Mouse (Mus musculus) frontal cortex, postnatal 25 days (tissue): ENCODE measurements at regions not wholly inside any gene's neighbourhood (a gene's known extent, or its start where the extent isn't known, plus 50 kb on each side); places are given as distances from the start of the nearest gene placed in this dataset.

ENCODE experiments used
- DNase-seq, 2 experiments: peaks; one replicate each; pipeline ENCODE4 v3.0.0; 2022; ENCODE audit warnings: low spot score in 2 of 2

- no peak for DNase-seq
These were observed 228.3 kb upstream of the Gadl1 start for GRCm38 (mm10) chr9:115680703-115681576.

GRCm38 (mm10) chr9:115681841-115682240, 227.4 kb upstream of the Gadl1 start:
- no peak for DNase-seq

DNA sequence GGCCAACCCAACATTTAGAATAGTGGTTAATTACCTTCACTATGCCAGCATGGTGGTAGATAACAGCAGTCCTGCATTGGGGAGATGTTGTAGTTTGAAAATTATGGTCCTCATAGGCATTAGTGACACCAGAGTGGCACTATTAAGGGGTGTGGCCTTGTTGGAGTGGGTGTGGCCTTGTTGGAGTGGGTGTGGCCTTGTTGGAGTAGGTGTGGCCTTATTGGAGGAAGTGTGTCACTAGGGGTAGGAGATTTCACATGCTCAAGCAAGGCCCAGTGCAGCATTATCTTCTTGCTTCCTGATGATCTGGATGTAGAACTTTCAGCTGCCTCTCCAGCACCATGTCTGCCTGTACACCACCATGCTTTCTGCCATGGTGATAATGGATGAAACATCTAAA, 225.3 kb upstream of the Gadl1 start:
- DNase-seq, result no peak

DNA sequence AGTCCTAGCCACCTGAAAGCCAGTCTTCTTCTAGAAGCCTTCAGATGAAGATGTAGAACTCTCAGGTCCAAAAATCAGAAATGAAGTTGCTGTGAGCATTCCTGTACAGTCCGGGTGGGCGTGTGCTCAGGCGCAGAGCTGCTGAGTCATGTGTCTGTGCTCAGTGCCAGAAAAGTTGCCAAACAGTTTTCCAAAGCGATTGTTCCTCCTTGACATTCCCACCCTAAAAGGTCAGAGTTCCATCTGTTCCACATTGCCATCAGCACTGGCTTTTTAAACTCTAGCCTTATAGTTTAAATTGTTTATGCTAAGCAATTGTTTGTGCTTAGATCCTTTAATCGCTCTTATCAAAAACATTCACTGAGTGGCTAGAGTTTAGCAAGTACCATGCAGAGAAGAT, 222.7 kb upstream of the Gadl1 start:
- DNase-seq, result no peak

DNA sequence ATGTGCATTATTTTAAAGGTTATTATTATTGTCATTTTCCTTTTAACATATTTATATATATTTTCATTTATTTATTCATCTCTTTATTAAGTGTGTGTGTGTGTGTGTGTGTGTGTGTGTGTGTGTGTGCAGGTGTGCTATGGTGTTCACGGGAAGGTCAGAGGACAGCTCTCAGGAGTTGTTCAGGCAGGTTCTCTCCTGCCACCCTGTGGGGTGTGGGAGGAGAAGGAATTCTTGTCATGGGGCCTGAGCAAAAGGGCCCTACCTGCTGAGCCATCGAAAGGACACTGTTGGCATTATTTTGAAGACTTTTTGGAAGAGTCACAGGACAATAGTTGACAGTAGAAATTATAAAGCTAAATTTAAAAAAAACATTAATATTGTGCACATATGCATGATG, 216.4 kb upstream of the Gadl1 start:
- no peak for DNase-seq

DNA sequence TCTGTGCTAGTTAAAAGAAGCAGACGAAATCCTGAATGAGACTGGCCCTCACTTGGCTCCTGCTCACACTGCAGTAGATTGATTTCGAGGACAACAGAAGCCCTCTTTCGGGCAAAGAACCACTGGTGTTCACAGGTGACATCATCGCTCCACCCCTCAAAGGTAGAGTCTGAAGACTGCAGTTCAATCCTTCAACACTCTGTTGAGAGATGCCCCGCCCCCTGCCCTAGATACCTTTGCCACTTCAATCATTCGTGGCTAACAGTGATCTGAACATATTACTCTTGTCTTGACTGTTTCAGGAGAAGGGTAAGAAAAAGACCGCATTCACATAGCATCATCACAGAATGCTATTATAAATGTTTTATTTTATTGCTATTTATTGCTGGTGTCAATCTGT, 205.5 kb upstream of the Gadl1 start:
- DNase-seq, result no peak

DNA sequence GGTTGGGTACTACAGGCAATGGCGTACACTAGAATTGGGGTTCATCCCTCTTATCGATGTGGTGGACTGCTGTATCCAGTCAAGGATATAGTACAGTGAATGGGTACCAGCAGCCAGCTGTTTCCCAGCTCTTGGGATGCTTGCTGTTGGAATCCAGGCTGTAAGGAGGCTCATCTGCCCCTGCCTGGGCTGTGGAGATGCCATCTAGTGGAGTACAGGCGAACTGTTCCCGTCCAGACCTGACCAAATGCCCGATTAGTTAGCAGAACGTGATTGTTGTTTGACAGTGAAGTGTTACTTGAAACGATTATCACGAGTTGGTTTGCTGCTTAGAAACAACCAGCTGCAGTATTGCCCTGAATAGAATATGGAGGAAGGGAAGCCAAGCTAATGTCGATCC, 205.0 kb upstream of the Gadl1 start:
- peak; percentile 27 to 30 for DNase-seq

DNA sequence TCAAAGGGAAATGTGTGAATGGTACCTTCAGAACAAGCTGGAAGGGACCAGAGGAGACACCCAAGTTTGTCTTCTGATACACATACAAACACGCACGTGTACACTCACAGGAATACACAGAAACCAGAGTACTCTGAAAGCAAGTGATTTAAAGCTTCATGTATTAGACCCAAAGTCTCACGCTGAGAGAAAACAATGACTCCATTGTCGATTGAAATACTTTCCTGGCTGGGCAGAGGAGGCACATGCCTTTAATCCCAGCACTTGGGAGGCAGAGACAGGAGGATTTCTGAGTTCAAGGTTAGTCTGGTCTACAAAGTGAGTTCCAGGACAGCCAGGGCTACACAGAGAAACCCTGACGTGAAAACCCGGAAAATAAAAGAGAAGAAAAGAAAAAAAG, 203.5 kb upstream of the Gadl1 start:
- no peak for DNase-seq

- DNase-seq, result peak; percentile 4 to 6
These were observed 200.9 kb upstream of the Gadl1 start for GRCm38 (mm10) chr9:115708199-115708934.

- peak in 1 of 2 experiments; percentile 15 for DNase-seq
These were observed 199.1 kb upstream of the Gadl1 start for GRCm38 (mm10) chr9:115710039-115710739.

DNA sequence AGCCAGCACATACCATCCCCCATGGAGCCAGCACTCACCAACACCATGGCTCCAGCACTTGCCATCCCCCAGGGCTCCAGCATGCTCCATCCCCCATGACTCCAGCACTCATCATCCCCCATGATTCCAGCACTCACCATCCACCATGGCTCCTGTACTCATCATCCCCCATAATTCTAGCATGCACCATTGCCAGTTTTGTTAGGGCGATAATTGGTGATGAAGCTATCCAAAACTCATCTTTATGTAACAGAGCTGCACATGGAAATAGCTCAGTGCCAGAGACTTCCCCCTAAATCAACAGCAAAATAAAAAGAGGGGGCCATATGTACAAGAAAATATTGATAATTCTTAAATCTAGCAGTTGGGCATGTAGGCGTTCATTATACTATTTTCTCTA, 188.9 kb upstream of the Gadl1 start:
- no peak for DNase-seq

GRCm38 (mm10) chr9:115720841-115721240, 188.4 kb upstream of the Gadl1 start:
- DNase-seq, result no peak

- no peak for DNase-seq
These were observed 185.2 kb upstream of the Gadl1 start for GRCm38 (mm10) chr9:115724063-115724462.

- no peak for DNase-seq
These were observed 181.9 kb upstream of the Gadl1 start for GRCm38 (mm10) chr9:115727361-115727760.

DNA sequence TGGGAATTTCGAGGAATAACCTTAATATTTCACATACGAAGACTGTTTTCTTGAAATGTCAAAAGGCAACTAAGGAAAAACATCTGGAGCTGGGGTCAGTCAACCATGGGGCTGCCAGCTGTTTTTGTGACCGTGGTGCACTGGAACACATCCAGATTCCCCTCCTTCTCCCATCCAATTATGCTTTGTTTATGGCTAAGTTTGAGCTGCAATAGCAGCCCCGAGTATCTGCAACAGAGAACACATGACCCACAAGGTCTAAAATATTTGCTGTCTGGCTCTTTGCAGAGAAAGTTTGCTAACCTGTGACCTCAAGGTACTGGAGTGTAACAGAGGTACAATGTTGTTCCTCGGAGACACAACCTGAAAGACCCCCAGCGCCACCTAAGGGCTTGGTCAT, 177.7 kb upstream of the Gadl1 start:
- no peak for DNase-seq

GRCm38 (mm10) chr9:115733104-115733503, 176.2 kb upstream of the Gadl1 start:
- no peak for DNase-seq

- DNase-seq, result no peak
These were observed 169.3 kb upstream of the Gadl1 start for GRCm38 (mm10) chr9:115739984-115740383.

- DNase-seq, result no peak
These were observed 162.8 kb upstream of the Gadl1 start for GRCm38 (mm10) chr9:115746436-115746835.

DNA sequence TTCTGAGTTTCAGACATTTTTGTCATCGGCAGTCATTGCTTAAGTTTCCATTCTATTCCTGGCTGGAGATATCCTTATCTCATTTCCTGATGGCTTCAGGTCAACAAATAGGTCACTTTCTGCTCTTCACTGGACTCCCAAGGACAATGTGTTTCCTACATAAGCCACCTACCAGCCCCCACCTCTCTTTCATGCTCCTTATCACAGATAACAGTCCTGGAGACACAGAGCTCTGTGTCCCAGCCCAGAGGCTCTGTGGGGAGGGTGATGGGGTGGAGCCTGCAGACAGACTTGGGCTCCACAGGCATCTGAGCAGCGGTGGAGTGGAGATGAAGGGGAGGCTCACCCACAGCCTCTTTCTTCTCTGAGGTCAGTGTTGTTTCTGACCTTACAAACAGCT, 148.8 kb upstream of the Gadl1 start:
- DNase-seq, result no peak

- no peak for DNase-seq
These were observed 145.1 kb upstream of the Gadl1 start for GRCm38 (mm10) chr9:115764136-115764535.

DNA sequence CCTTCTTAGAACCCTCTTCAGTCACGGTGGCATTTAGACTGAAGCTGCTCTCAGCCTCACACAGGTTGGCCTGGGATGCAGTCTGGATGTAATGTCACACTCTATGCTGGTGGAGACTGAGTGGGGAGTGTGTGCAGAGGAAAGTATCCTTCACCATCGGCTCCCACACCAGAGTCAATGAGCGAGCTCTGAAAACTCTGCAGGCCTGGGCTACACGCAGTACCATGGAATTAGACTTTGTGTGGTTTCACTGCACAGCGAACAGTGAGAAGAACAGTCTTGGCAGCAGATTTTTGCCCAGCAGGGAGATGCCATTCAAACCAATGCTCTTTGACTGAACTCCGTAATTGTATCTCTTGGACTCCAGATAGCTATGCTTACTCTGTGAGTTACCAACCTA, 142.8 kb upstream of the Gadl1 start:
- no peak for DNase-seq

- DNase-seq, result no peak
These were observed 134.1 kb upstream of the Gadl1 start for GRCm38 (mm10) chr9:115775112-115775511.

- DNase-seq, result no peak
These were observed 133.4 kb upstream of the Gadl1 start for GRCm38 (mm10) chr9:115775858-115776257.
